ENCODE assay signal across 29 mouse cellular contexts in the genomic region with DNA sequence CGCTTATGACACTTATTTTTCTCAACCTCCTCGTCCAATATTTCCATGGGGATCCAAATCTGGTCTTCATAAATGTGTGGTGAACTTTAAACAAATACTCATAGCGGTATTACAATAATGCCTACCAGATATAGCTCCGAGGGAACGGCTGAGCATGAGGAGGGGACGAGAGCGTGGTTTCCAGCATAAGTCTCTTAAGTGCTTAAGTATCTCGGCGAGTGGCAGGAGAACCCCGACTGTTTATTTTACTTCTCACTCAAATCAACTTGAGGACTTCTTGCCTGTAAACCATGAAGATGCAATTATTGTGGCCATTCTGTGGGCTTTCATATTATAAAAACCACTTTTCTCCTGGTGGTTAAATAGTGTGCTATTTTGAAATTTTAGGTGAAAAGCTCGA. TPM values are rescaled to one million over a fixed set of nuclear protein-coding genes. Genes with fewer than 3 reads are reported as not detected.
DNase-seq lines count a peak whose midpoint lies in the region; ATAC-seq and TF ChIP-seq lines count a peak whose summit lies in the region.
"Had no signal": no experiment of that assay in that cellular context is flagged by ENCODE, and none has a peak within 500 bp of the region (broad histone marks: within the 10 kb centered on the region; RNA-seq: fewer than 3 reads in every experiment).

No protein-coding gene starts in this region.

- H3K4me3 ChIP-seq in heart, embryonic 13.5 days, result no peak overlapping the region
- H3K4me3 ChIP-seq in lung, embryonic 14.5 days (ENCODE audit: low read depth, low read length), result no peak overlapping the region
- no peak overlapping the region for H3K4me3 ChIP-seq in lung, adult 2 months (replicated peaks; ENCODE audit: extremely low read depth, low read depth, low read length)
- no peak overlapping the region for H3K4me3 ChIP-seq in embryonic facial prominence, embryonic 13.5 days
- no peak overlapping the region for H3K4me3 ChIP-seq in forebrain, embryonic 12.5 days (replicated peaks)
- no peak overlapping the region for H3K4me3 ChIP-seq in midbrain, postnatal 0 days (ENCODE audit: low read depth, low read length)
- H3K4me3 ChIP-seq: forebrain, embryonic 15.5 days; gastrocnemius, adult 2 months; kidney, embryonic 15.5 days had no signal

- no peaks in the 10 kb centered on the region for H3K9me3 ChIP-seq in heart, embryonic 13.5 days
- no peaks in the 10 kb centered on the region for H3K9me3 ChIP-seq in lung, embryonic 14.5 days (ENCODE audit: low read depth, low read length)
- no peaks in the 10 kb centered on the region for H3K9me3 ChIP-seq in embryonic facial prominence, embryonic 13.5 days
- no peaks in the 10 kb centered on the region for H3K9me3 ChIP-seq in forebrain, embryonic 12.5 days
- H3K9me3 ChIP-seq in midbrain, postnatal 0 days (ENCODE audit: low read length), result no peaks in the 10 kb centered on the region
- H3K9me3 ChIP-seq: forebrain, embryonic 15.5 days; kidney, embryonic 15.5 days had no signal

- no peaks in the 10 kb centered on the region for H3K36me3 ChIP-seq in heart, embryonic 13.5 days
- no peaks in the 10 kb centered on the region for H3K36me3 ChIP-seq in lung, embryonic 14.5 days (ENCODE audit: insufficient read depth)
- no peaks in the 10 kb centered on the region for H3K36me3 ChIP-seq in embryonic facial prominence, embryonic 13.5 days
- no peaks in the 10 kb centered on the region for H3K36me3 ChIP-seq in forebrain, embryonic 12.5 days (replicated peaks)
- H3K36me3 ChIP-seq in midbrain, postnatal 0 days (ENCODE audit: insufficient read depth, low read length), result no peaks in the 10 kb centered on the region
- H3K36me3 ChIP-seq: forebrain, embryonic 15.5 days; kidney, embryonic 15.5 days had no signal

- peaks cover 25% of the 10 kb centered on the region for H3K4me1 ChIP-seq in heart, embryonic 13.5 days
- 0 out of 2 replicates have a peak, but pooled peaks cover 4% of the 10 kb centered on the region for H3K4me1 ChIP-seq in lung, embryonic 14.5 days (ENCODE audit: insufficient read depth)
- H3K4me1 ChIP-seq in lung, adult 2 months (ENCODE audit: control insufficient read depth, insufficient read depth, low read length), result peaks cover 3% of the 10 kb centered on the region; the same call in 1 of the 2 replicates
- H3K4me1 ChIP-seq in embryonic facial prominence, embryonic 13.5 days, result peaks cover 18% of the 10 kb centered on the region
- no peaks in the 10 kb centered on the region; the same call in 1 of the 2 replicates for H3K4me1 ChIP-seq in forebrain, embryonic 12.5 days
- H3K4me1 ChIP-seq in midbrain, postnatal 0 days (ENCODE audit: insufficient read depth, low read length), result no peaks in the 10 kb centered on the region
- H3K4me1 ChIP-seq: forebrain, embryonic 15.5 days; kidney, embryonic 15.5 days had no signal

- TF ChIP-seq CTCF in lung, embryonic 14.5 days (IDR thresholded peaks at IDR 0.05; ENCODE audit: low read depth), result no peak
- no peak for TF ChIP-seq CTCF in lung, adult 2 months (IDR thresholded peaks at IDR 0.05; ENCODE audit: insufficient read depth, low read length)
- TF ChIP-seq CTCF in midbrain, postnatal 0 days (IDR thresholded peaks at IDR 0.05), result no peak

- no peak for ATAC-seq in heart, embryonic 13.5 days (ENCODE audit: extremely low read depth, insufficient number of reproducible peaks, low FRiP score, low TSS enrichment)
- no peak for ATAC-seq in lung, embryonic 14.5 days (ENCODE audit: insufficient read depth)
- no peak for ATAC-seq in embryonic facial prominence, embryonic 13.5 days (ENCODE audit: insufficient number of reproducible peaks, insufficient read depth, low FRiP score, low TSS enrichment, low read depth)
- no peak for ATAC-seq in forebrain, embryonic 12.5 days (ENCODE audit: low FRiP score)
- ATAC-seq in midbrain, postnatal 0 days (ENCODE audit: low FRiP score), result no peak
- ATAC-seq: forebrain, embryonic 15.5 days; inflammation-experienced regulatory T-cells, adult 6 months had no signal

- no peak for TF ChIP-seq POLR2A in lung, adult 2 months (IDR thresholded peaks at IDR 0.05; ENCODE audit: borderline replicate concordance, extremely low read depth, low read depth, low read length)

- peak overlapping the region; percentile 13 for H3K4me2 ChIP-seq in heart, embryonic 13.5 days
- H3K4me2 ChIP-seq in lung, embryonic 14.5 days, result no peak overlapping the region
- peak overlapping the region; percentile 39 for H3K4me2 ChIP-seq in embryonic facial prominence, embryonic 13.5 days
- no peak overlapping the region for H3K4me2 ChIP-seq in forebrain, embryonic 12.5 days
- no peak overlapping the region for H3K4me2 ChIP-seq in midbrain, postnatal 0 days (ENCODE audit: low read depth, low read length, poor library complexity, severe bottlenecking)
- H3K4me2 ChIP-seq: forebrain, embryonic 15.5 days; hindbrain, embryonic 14.5 days; kidney, embryonic 15.5 days had no signal

- peaks cover 10% of the 10 kb centered on the region; the same call in 1 of the 2 replicates for H3K27me3 ChIP-seq in heart, embryonic 13.5 days (replicated peaks)
- H3K27me3 ChIP-seq in lung, embryonic 14.5 days (ENCODE audit: insufficient read depth, low read length), result no peaks in the 10 kb centered on the region
- H3K27me3 ChIP-seq in embryonic facial prominence, embryonic 13.5 days, result peaks cover 18% of the 10 kb centered on the region
- H3K27me3 ChIP-seq in forebrain, embryonic 12.5 days, result no peaks in the 10 kb centered on the region
- H3K27me3 ChIP-seq in midbrain, postnatal 0 days (ENCODE audit: insufficient read depth, low read length), result no peaks in the 10 kb centered on the region
- H3K27me3 ChIP-seq: forebrain, embryonic 15.5 days; kidney, embryonic 15.5 days had no signal

- H3K27ac ChIP-seq in heart, embryonic 13.5 days (replicated peaks), result no peak overlapping the region
- H3K27ac ChIP-seq in lung, embryonic 14.5 days (ENCODE audit: low read depth), result no peak overlapping the region
- H3K27ac ChIP-seq in embryonic facial prominence, embryonic 13.5 days, result peak overlapping the region; percentile 51; the same call in 1 of the 2 replicates
- H3K27ac ChIP-seq in forebrain, embryonic 12.5 days, result no peak overlapping the region
- no peak overlapping the region for H3K27ac ChIP-seq in midbrain, postnatal 0 days (ENCODE audit: low read depth, low read length)
- H3K27ac ChIP-seq: forebrain, embryonic 15.5 days; gastrocnemius, adult 2 months; hindbrain, embryonic 14.5 days; kidney, embryonic 15.5 days; liver, embryonic 14.5 days had no signal

- WGBS in heart, embryonic 13.5 days, result 37% methylated on average over 11 of the region's 11 CpGs
- WGBS in lung, embryonic 14.5 days, result 28% methylated on average over 11 of the region's 11 CpGs
- 39% methylated on average over 11 of the region's 11 CpGs for WGBS in lung, adult 2 months
- 33% methylated on average over 11 of the region's 11 CpGs for WGBS in embryonic facial prominence, embryonic 13.5 days
- 87% methylated on average over 11 of the region's 11 CpGs for WGBS in forebrain, embryonic 12.5 days
- 81% methylated on average over 11 of the region's 11 CpGs for WGBS in midbrain, postnatal 0 days

- no peak overlapping the region for H3K9ac ChIP-seq in heart, embryonic 13.5 days
- no peak overlapping the region for H3K9ac ChIP-seq in lung, embryonic 14.5 days
- no peak overlapping the region for H3K9ac ChIP-seq in embryonic facial prominence, embryonic 13.5 days
- no peak overlapping the region for H3K9ac ChIP-seq in forebrain, embryonic 12.5 days
- H3K9ac ChIP-seq in midbrain, postnatal 0 days (replicated peaks; ENCODE audit: low read length, poor library complexity, severe bottlenecking), result no peak overlapping the region
- H3K9ac ChIP-seq: forebrain, embryonic 15.5 days; hindbrain, embryonic 14.5 days; kidney, embryonic 15.5 days; liver, embryonic 14.5 days had no signal

- no peak for DNase-seq in heart, adult 11 months
- peak; percentile 13 for DNase-seq in lung, embryonic 14.5 days
- DNase-seq in lung, adult 2 months, result no peak
- peak; percentile 27 for DNase-seq in lung, postnatal 25 days (ENCODE audit: low spot score)
- DNase-seq in midbrain, postnatal 0 days (ENCODE audit: low spot score), result no peak
- DNase-seq: adrenal gland, postnatal 14 days; cerebellum, adult 11 months; cerebellum, adult 9-10 months; cerebellum, postnatal 36 days; embryo, embryonic 11 days; gastrocnemius, adult 2 months; kidney, postnatal 25 days; liver; midbrain, embryonic 14.5 days; right cerebral cortex, postnatal 25 days; thymus, adult 18-20 months; thymus, postnatal 25 days had no signal

RNA-seq across cellular contexts. Expression of a gene that starts 44.5 kb away (rescaled TPM):
- 1.2 and 1.3 TPM in 2 replicates for polyA plus RNA-seq in heart, embryonic 13.5 days (2015; fragmentation: Nextera tagmentation; extraction: Ambion mirVana)
- polyA plus RNA-seq in lung, embryonic 14.5 days (2014; fragmentation: Nextera tagmentation; extraction: Ambion mirVana), result 0.21 and 0.26 TPM in 2 replicates
- 12.5 and 17.5 TPM in 2 replicates for polyA plus RNA-seq in lung, adult 2 months (2012; rRNA removed)
- 0.15 and 0.41 TPM in 2 replicates for polyA plus RNA-seq in embryonic facial prominence, embryonic 13.5 days (2015; fragmentation: Nextera tagmentation; extraction: Ambion mirVana)
- 2.2 and 4.3 TPM in 2 replicates for polyA plus RNA-seq in forebrain, embryonic 12.5 days (2016; fragmentation: Nextera tagmentation; extraction: Ambion mirVana)
- 1.2 and 2.0 TPM in 2 replicates for total RNA-seq in midbrain, postnatal 0 days (2014; rRNA removed)
- polyA plus RNA-seq in midbrain, postnatal 0 days (2015; fragmentation: Nextera tagmentation; extraction: Ambion mirVana), result 0.58 and 0.90 TPM in 2 replicates
- total RNA-seq: adrenal gland, postnatal 14 days; gastrocnemius, adult 2 months; gastrocnemius, postnatal 4 days; heart, adult 8-10 months; hematopoietic stem cell, adult 5-6 weeks; neutrophil, adult 5-6 weeks had no signal
- polyA plus RNA-seq: inflammation-experienced regulatory T-cells, adult 6 months; liver, embryonic 14.5 days had no signal

RNA-seq across cellular contexts. Expression of a gene that starts 53.4 kb away (rescaled TPM):
- polyA plus RNA-seq in heart, embryonic 13.5 days (2015; fragmentation: Nextera tagmentation; extraction: Ambion mirVana), result 101 and 111 TPM in 2 replicates
- polyA plus RNA-seq in lung, embryonic 14.5 days (2014; fragmentation: Nextera tagmentation; extraction: Ambion mirVana), result 130 and 134 TPM in 2 replicates
- polyA plus RNA-seq in lung, adult 2 months (2012; rRNA removed), result 22.4 and 22.9 TPM in 2 replicates
- 128 and 138 TPM in 2 replicates for polyA plus RNA-seq in embryonic facial prominence, embryonic 13.5 days (2015; fragmentation: Nextera tagmentation; extraction: Ambion mirVana)
- polyA plus RNA-seq in forebrain, embryonic 12.5 days (2016; fragmentation: Nextera tagmentation; extraction: Ambion mirVana), result 131 and 135 TPM in 2 replicates
- total RNA-seq in midbrain, postnatal 0 days (2014; rRNA removed), result 6.8 and 30.2 TPM in 2 replicates
- 41.6 and 44.9 TPM in 2 replicates for polyA plus RNA-seq in midbrain, postnatal 0 days (2015; fragmentation: Nextera tagmentation; extraction: Ambion mirVana)

Comparison
In these comparisons a context has a peak if more than half of its experiments do, and no peak if none do; other contexts are left out.
1. DNase-seq: peak in lung, embryonic 14.5 days (single experiment) and lung, postnatal 25 days (single experiment); none in heart, adult 11 months (single experiment), lung, adult 2 months (single experiment) and midbrain, postnatal 0 days (single experiment).
2. H3K4me2 ChIP-seq: peak in heart, embryonic 13.5 days (single experiment) and embryonic facial prominence, embryonic 13.5 days (single experiment); none in lung, embryonic 14.5 days (single experiment), forebrain, embryonic 12.5 days (single experiment) and midbrain, postnatal 0 days (single experiment).